Mouse (Mus musculus): Measurements from ENCODE around the gene Med26. TPM values are rescaled to one million over a fixed set of nuclear protein-coding genes. Genes with fewer than 3 reads are reported as not detected.

Gene Med26
- total and polyA plus RNA-seq, 2 experiments from 2014 or later: 14.2 to 18.6 TPM

DNA sequence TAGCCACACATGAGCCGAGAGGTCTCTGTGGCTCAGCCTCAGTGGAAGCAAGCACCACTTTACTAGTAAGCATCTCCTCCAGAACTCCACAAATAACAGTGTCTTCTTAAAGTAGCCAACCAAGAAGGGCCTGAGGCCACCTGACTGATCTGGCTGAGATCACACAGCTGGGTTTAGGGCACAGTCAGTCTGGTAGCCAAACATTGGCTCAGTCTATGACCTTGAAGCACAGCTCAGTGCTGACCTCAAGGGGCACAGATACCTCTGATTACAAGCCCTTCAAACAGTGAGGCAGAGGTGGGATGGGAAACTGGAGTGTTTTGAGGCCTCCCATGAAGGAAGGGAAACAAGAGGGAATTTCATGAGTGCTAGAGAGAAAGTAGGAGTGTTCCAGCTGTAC is 35.4 kb downstream of the Med26 start:
- Histone ChIP-seq H3K4me3 (ENCODE audit: low read depth, low read length) (no peak overlapping the region), H3K9ac (no peak overlapping the region), H3K36me3 (ENCODE audit: insufficient read depth) (no peaks in the 10 kb centered on the region), H3K4me2 (ENCODE audit: low read depth) (no peak overlapping the region), H3K9me3 (ENCODE audit: low read length) (no peaks in the 10 kb centered on the region), H3K4me1 (ENCODE audit: insufficient read depth) (no peaks in the 10 kb centered on the region), H3K27me3 (ENCODE audit: insufficient read depth, low read length) (no peaks in the 10 kb centered on the region), H3K27ac (ENCODE audit: low read depth, low read length) (no peak overlapping the region)
- ATAC-seq (no peak), DNase-seq (no peak)
- WGBS: 84% methylated on average over 1 of the region's 1 CpGs
- no peak for TF ChIP-seq CTCF (IDR thresholded peaks at IDR 0.05; ENCODE audit: low read depth)

DNA sequence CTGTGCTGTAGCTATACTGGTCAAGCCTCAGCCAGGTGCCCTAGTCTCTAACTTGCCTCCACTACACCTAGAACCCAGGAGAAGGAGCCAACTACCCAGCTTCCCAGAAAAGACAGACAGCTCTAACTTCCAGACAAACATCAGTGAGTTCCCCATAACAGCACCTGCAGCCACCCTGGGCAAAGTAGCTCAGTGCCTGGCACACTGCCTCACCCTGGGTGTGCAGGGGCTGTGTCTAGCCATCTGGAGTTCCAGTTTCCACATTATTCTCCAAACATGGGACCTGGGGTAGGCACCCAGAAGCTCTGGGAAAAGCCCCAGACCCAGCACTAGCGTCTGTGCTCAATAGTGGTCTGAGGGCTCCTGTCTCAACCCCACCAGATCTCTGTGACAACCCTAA is 40.6 kb downstream of the Med26 start:
- Histone ChIP-seq H3K36me3 (ENCODE audit: insufficient read depth) (no peaks in the 10 kb centered on the region), H3K27ac (ENCODE audit: low read depth, low read length) (no peak overlapping the region), H3K9ac (no peak overlapping the region), H3K4me1 (ENCODE audit: insufficient read depth) (no peaks in the 10 kb centered on the region), H3K4me2 (ENCODE audit: low read depth) (no peak overlapping the region), H3K27me3 (ENCODE audit: insufficient read depth, low read length) (no peaks in the 10 kb centered on the region), H3K9me3 (ENCODE audit: low read length) (no peaks in the 10 kb centered on the region), H3K4me3 (ENCODE audit: low read depth, low read length) (no peak overlapping the region)
- TF ChIP-seq CTCF (IDR thresholded peaks at IDR 0.05; ENCODE audit: low read depth): no peak
- 70% methylated on average over 1 of the region's 1 CpGs for WGBS
- ATAC-seq: no peak
- no peak for DNase-seq

DNA sequence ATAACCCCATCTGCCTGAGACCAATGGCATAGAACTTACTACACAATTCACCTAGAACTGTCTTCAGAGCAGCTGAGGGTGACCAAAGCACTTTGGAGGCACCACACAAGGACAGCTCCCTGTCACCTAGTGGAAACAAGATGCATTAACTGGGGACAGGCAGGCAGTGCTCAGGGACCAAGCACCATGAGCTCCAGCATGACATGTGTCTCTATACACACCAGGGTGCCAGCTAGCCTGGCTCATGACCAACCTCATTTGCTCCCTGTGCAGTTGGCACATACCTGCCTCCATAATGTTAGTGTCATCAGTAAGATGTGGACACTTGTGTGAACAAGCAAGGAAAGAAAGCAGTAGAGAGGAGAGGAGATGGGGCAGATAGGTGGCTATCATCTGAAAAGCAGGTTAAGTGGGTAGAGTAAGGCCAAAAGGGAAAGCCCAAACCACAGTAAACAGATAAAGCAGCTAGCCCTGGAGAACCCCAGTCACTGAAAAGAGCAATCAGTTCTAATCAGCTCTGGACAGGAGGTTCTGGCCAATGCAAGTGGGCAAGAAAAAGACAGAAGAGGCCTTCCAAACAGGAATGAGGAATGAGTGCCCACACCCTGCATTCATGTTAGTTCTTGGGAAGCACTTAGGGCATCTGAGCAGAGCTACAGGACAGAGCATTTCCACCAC is 43.3 kb downstream of the Med26 start:
- Histone ChIP-seq H3K9me3 (ENCODE audit: low read length) (no peaks in the 10 kb centered on the region), H3K27me3 (ENCODE audit: insufficient read depth, low read length) (no peaks in the 10 kb centered on the region), H3K4me1 (ENCODE audit: insufficient read depth) (no peaks in the 10 kb centered on the region), H3K4me2 (ENCODE audit: low read depth) (no peak overlapping the region), H3K36me3 (ENCODE audit: insufficient read depth) (no peaks in the 10 kb centered on the region), H3K27ac (ENCODE audit: low read depth, low read length) (no peak overlapping the region), H3K9ac (no peak overlapping the region), H3K4me3 (ENCODE audit: low read depth, low read length) (no peak overlapping the region)
- ATAC-seq (no peak), DNase-seq (no peak)
- no peak for TF ChIP-seq CTCF (IDR thresholded peaks at IDR 0.05; ENCODE audit: low read depth)

DNA sequence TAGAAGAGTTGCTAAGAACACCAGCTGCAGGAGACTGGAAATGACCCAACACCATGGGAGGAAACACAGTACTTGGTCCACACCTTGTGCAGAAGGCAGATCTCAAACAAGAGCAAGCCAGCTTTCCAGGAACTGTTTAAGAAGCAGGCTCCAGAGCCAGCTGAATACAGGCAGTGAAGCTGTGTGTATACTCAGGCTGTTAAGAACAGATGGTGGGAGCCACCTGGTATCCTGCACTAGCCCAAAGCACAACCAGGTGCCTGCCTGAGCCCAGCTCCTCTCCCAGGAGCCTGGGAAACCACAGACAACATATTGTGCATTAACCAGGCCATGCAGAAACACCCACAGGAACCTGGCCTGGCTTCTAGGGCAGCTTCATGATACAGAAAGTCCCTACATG is 43.9 kb downstream of the Med26 start:
- peak; percentile 76 for ATAC-seq
- H3K4me3 ChIP-seq (ENCODE audit: low read depth, low read length): no peak overlapping the region

DNA sequence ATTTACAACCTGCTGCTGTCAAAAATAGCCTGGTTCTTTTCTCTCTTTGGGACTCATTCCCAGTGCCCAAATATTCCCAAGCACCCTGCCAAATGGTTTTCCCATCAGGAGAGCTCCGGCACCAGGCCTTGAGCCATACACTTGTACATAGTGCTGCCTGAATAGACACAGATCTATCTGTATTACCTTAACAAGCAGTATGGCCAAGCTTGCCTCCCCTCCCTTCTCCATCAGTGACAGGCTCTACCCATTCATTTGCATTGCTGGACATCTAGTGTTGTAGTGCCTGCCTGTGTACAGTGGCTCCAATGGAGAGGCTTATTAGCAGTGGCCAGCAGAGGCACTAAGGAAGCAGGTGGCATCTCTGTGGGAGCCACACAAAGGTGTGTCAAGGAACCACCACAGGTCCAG is 47.5 kb downstream of the Med26 start:
- 78% methylated on average over 1 of the region's 1 CpGs for WGBS
- H3K9ac ChIP-seq: no peak overlapping the region
- no peaks in the 10 kb centered on the region for H3K4me1 ChIP-seq (ENCODE audit: insufficient read depth)
- TF ChIP-seq CTCF (IDR thresholded peaks at IDR 0.05; ENCODE audit: low read depth): no peak
- DNase-seq (no peak), ATAC-seq (no peak)
- no peaks in the 10 kb centered on the region for H3K27me3 ChIP-seq (ENCODE audit: insufficient read depth, low read length)
- H3K9me3 ChIP-seq (ENCODE audit: low read length): no peaks in the 10 kb centered on the region
- peaks cover 17% of the 10 kb centered on the region for H3K36me3 ChIP-seq (ENCODE audit: insufficient read depth)
- H3K4me2 ChIP-seq (ENCODE audit: low read depth): no peak overlapping the region
- no peak overlapping the region for H3K27ac ChIP-seq (ENCODE audit: low read depth, low read length)
- no peak overlapping the region for H3K4me3 ChIP-seq (ENCODE audit: low read depth, low read length)

More for the DNA sequence above, 43.9 kb downstream of the Med26 start:
- no peaks in the 10 kb centered on the region for H3K36me3 ChIP-seq (ENCODE audit: insufficient read depth)
- no peak for TF ChIP-seq CTCF (IDR thresholded peaks at IDR 0.05; ENCODE audit: low read depth)
- no peak overlapping the region for H3K4me2 ChIP-seq (ENCODE audit: low read depth)
- H3K27me3 ChIP-seq (ENCODE audit: insufficient read depth, low read length): no peaks in the 10 kb centered on the region
- peak; percentile 49 for DNase-seq
- H3K27ac ChIP-seq (ENCODE audit: low read depth, low read length): no peak overlapping the region
- H3K9me3 ChIP-seq (ENCODE audit: low read length): no peaks in the 10 kb centered on the region
- no peak overlapping the region for H3K9ac ChIP-seq
- H3K4me1 ChIP-seq (ENCODE audit: insufficient read depth): no peaks in the 10 kb centered on the region

DNA sequence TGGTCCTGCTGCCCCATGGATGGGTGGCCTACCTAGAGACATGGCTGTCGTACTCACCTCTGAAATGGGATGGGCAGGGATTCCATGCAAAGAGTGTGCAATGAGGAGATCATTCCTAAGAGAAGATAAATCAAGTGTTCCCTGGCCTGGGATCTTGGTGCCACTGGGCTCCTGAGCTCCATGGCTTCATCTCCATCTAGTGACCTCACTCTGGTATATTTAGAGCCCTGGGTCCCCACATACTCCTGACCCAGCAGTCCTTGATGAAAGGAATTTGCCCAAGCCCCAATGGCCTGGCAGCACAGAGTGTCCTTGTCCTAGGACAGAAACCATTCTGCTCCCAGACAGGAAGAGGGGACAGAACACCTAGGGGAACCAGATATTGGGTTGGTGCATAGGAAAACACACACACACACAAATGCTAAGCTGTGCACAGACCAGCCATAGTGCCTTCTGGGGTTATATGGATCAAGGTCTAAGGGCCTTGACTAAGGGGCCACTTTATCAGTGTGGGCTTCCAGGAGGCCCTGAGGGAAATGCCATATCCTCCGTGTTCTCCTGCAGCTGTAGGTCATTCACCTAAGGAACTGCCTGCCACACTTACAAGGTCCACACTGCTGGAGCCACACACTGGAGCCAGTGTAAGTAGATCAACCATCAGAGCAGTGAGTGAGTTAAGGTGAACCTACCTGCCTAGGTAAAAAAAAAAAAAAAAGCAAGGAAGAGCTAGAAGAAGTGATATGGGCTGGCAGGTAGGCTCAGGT is 48.4 kb downstream of the Med26 start:
- no peak for ATAC-seq
- H3K4me3 ChIP-seq (ENCODE audit: low read depth, low read length): no peak overlapping the region
- WGBS: 94% methylated on average over 2 of the region's 2 CpGs
- no peak overlapping the region for H3K9ac ChIP-seq
- peaks cover 24% of the 10 kb centered on the region for H3K36me3 ChIP-seq (ENCODE audit: insufficient read depth)
- H3K27ac ChIP-seq (ENCODE audit: low read depth, low read length): no peak overlapping the region
- TF ChIP-seq CTCF (IDR thresholded peaks at IDR 0.05; ENCODE audit: low read depth): no peak
- no peaks in the 10 kb centered on the region for H3K27me3 ChIP-seq (ENCODE audit: insufficient read depth, low read length)
- H3K4me2 ChIP-seq (ENCODE audit: low read depth): no peak overlapping the region
- DNase-seq: no peak
- H3K4me1 ChIP-seq (ENCODE audit: insufficient read depth): no peaks in the 10 kb centered on the region
- H3K9me3 ChIP-seq (ENCODE audit: low read length): no peaks in the 10 kb centered on the region

DNA sequence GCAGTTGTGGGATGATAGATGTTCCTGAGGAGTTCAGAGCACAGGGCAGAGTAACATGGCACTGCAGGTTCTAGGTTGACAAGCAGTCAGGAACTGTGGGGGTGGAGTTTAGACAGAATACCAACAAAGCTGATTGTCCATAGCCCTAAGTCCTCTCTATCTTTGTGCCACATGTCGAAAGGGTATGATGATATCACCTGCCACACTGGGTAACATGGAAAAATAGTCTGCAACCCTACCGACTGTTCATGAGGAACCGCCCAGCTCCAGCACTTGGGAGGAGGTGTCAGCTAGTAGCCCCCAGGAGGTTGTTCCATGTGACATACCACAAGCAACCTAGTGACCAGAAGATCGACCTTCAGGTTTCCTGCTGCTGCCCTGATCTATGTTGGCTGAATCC is 49.5 kb downstream of the Med26 start:
- Histone ChIP-seq H3K27me3 (ENCODE audit: insufficient read depth, low read length) (no peaks in the 10 kb centered on the region), H3K4me3 (ENCODE audit: low read depth, low read length) (no peak overlapping the region), H3K4me2 (ENCODE audit: low read depth) (no peak overlapping the region), H3K9me3 (ENCODE audit: low read length) (no peaks in the 10 kb centered on the region), H3K9ac (no peak overlapping the region), H3K36me3 (ENCODE audit: insufficient read depth) (peaks cover 24% of the 10 kb centered on the region), H3K4me1 (ENCODE audit: insufficient read depth) (no peaks in the 10 kb centered on the region), H3K27ac (ENCODE audit: low read depth, low read length) (no peak overlapping the region)
- WGBS: 94% methylated on average over 4 of the region's 4 CpGs
- no peak for DNase-seq
- ATAC-seq: no peak
- TF ChIP-seq CTCF (IDR thresholded peaks at IDR 0.05; ENCODE audit: low read depth): no peak

Data from forebrain, postnatal 0 days (tissue).